Mouse (Mus musculus) thymus, postnatal 36 days (tissue): ENCODE results near the gene Tenm2.

Source experiments
- DNase-seq, 2 experiments: peaks; one replicate each; pipeline ENCODE4 v3.0.0; 2022; ENCODE audit warnings: mixed read lengths in 2 of 2

Gene Tenm2

GRCm38 (mm10) chr11:36690826-36691225 is 544.9 kb downstream of the Tenm2 start:
- no peak for DNase-seq

- no peak for DNase-seq
Observed at GRCm38 (mm10) chr11:36686253-36686652, 549.5 kb downstream of the Tenm2 start.

GRCm38 (mm10) chr11:36679361-36679760 is 556.4 kb downstream of the Tenm2 start:
- DNase-seq = no peak

- DNase-seq = no peak
Observed at GRCm38 (mm10) chr11:36678542-36678941, 557.2 kb downstream of the Tenm2 start.

- no peak for DNase-seq
Observed at GRCm38 (mm10) chr11:36678057-36678396, 557.7 kb downstream of the Tenm2 start.

GRCm38 (mm10) chr11:36677321-36678056 is 558.3 kb downstream of the Tenm2 start:
- no peak for DNase-seq

- DNase-seq = no peak
Observed at GRCm38 (mm10) chr11:36676446-36677284, 559.1 kb downstream of the Tenm2 start.

GRCm38 (mm10) chr11:36674902-36675422 is 560.8 kb downstream of the Tenm2 start:
- DNase-seq = no peak

- DNase-seq = no peak
Observed at GRCm38 (mm10) chr11:36674141-36674540, 561.6 kb downstream of the Tenm2 start.

GRCm38 (mm10) chr11:36671196-36671595 is 564.6 kb downstream of the Tenm2 start:
- DNase-seq = no peak

- DNase-seq = no peak
Observed at GRCm38 (mm10) chr11:36664026-36664425, 571.7 kb downstream of the Tenm2 start.

- no peak for DNase-seq
Observed at GRCm38 (mm10) chr11:36663571-36663970, 572.2 kb downstream of the Tenm2 start.

- no peak for DNase-seq
Observed at GRCm38 (mm10) chr11:36653656-36654323, 582.0 kb downstream of the Tenm2 start.

- DNase-seq = no peak
Observed at GRCm38 (mm10) chr11:36647179-36647578, 588.6 kb downstream of the Tenm2 start.

- DNase-seq = no peak
Observed at GRCm38 (mm10) chr11:36635082-36635481, 600.7 kb downstream of the Tenm2 start.

GRCm38 (mm10) chr11:36632201-36632600 is 603.6 kb downstream of the Tenm2 start:
- DNase-seq = no peak

- DNase-seq = no peak
Observed at GRCm38 (mm10) chr11:36613807-36614206, 622.0 kb downstream of the Tenm2 start.

- DNase-seq = no peak
Observed at GRCm38 (mm10) chr11:36604815-36605382, 630.9 kb downstream of the Tenm2 start.

- no peak for DNase-seq
Observed at GRCm38 (mm10) chr11:36604272-36604671, 631.5 kb downstream of the Tenm2 start.

GRCm38 (mm10) chr11:36592471-36592870 is 643.3 kb downstream of the Tenm2 start:
- no peak for DNase-seq

GRCm38 (mm10) chr11:36566146-36566545 is 669.6 kb downstream of the Tenm2 start:
- DNase-seq = no peak

- DNase-seq = no peak
Observed at GRCm38 (mm10) chr11:36562851-36563250, 672.9 kb downstream of the Tenm2 start.
